Mouse (Mus musculus): ENCODE results near the gene Rasa3.

DNA sequence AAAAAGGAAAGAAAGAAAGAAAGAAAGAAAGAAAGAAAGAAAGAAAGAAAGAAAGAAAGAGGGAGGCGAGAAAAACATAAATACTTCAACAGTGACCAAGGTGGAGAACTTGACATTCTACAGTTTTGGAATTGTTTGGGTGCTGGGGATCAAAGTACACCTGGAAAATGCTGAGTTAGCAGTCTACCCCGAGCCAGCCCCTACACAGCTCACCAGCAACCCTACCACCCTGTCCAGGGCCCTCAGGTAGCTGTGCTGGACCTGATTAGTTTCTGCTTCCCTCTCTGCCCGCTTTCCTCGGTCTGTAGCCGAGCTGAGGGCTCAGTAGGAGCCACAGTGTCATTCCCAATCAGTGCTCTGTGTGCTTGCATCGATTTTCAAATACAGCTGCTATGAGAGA lies 157.1 kb downstream of the Rasa3 start:
- TF ChIP-seq USF1 (IDR thresholded peaks at IDR 0.05; ENCODE audit: low read depth) (no peak), CTCF (IDR thresholded peaks at IDR 0.05; ENCODE audit: control insufficient read depth, insufficient read depth, insufficient read length) (no peak), MYOD1 (IDR thresholded peaks at IDR 0.05; ENCODE audit: control insufficient read depth, insufficient read length, low read depth) (no peak), MYOG (IDR thresholded peaks at IDR 0.05; ENCODE audit: control insufficient read depth, extremely low read depth, insufficient read length) (no peak), MAX (IDR thresholded peaks at IDR 0.05) (no peak), CEBPB (IDR thresholded peaks at IDR 0.05; ENCODE audit: low read depth) (no peak)
